Mouse (Mus musculus) midbrain, postnatal 0 days (tissue): ENCODE measurements around the gene Pemt. TPM values are rescaled to one million over a fixed set of nuclear protein-coding genes. Genes with fewer than 3 reads are reported as not detected.

ENCODE experiments used
- ATAC-seq: fragments of 200-750 bp; cut with Nextera tagmentation; 2 replicates; pipeline ENCODE4 v1.8.0; 2017; ENCODE audit warnings: moderate number of reproducible peaks, mild to moderate bottlenecking, moderate TSS enrichment, moderate library complexity; ENCODE audit not compliant: low FRiP score
- DNase-seq: peaks from one replicate; pipeline ENCODE4 v3.0.0-alpha.2; 2015; ENCODE audit warnings: low spot score
- H3K27ac ChIP-seq: fragments of 300-500 bp; sonication (generic); 2 replicates; pipeline ENCODE4 v1.5.1; 2014; ENCODE audit warnings: low read depth, mild to moderate bottlenecking, low read length, mixed read lengths
- H3K27me3 ChIP-seq: fragments of 300-500 bp; sonication (generic); 2 replicates; pipeline ENCODE4 v1.6.1; 2014; ENCODE audit warnings: low read length, control low read depth, mixed read lengths; ENCODE audit not compliant: insufficient read depth
- H3K36me3 ChIP-seq: fragments of 300-500 bp; sonication (generic); 2 replicates; pipeline ENCODE4 v1.6.1; 2014; ENCODE audit warnings: low read length, control low read depth, mixed read lengths; ENCODE audit not compliant: insufficient read depth
- H3K4me1 ChIP-seq: fragments of 300-500 bp; sonication (generic); 2 replicates; pipeline ENCODE4 v1.6.1; 2014; ENCODE audit warnings: mild to moderate bottlenecking, control low read depth, antibody characterized with exemption, low read length, mixed read lengths; ENCODE audit not compliant: insufficient read depth
- H3K4me2 ChIP-seq: fragments of 300-500 bp; sonication (generic); 2 replicates; pipeline ENCODE4 v1.6.1; 2014; ENCODE audit warnings: low read depth, mild to moderate bottlenecking, low read length, mixed read lengths; ENCODE audit not compliant: poor library complexity, severe bottlenecking
- H3K4me3 ChIP-seq: fragments of 300-500 bp; sonication (generic); 2 replicates; pipeline ENCODE4 v1.5.1; 2014; ENCODE audit warnings: low read depth, mild to moderate bottlenecking, low read length, moderate library complexity
- H3K9ac ChIP-seq: fragments of 300-500 bp; sonication (generic); replicated peaks from 2 replicates; pipeline ENCODE4 v1.6.1; 2014; ENCODE audit warnings: mild to moderate bottlenecking, low read length, moderate library complexity, mixed read lengths; ENCODE audit not compliant: poor library complexity, severe bottlenecking
- H3K9me3 ChIP-seq: fragments of 300-500 bp; sonication (generic); 2 replicates; pipeline ENCODE4 v1.6.1; 2016; ENCODE audit warnings: low read length, control low read depth
- CTCF ChIP-seq: IDR thresholded peaks from 2 replicates; pipeline ENCODE4 v1.5.1; 2016; ENCODE audit warnings: antibody characterized with exemption, mild to moderate bottlenecking
- WGBS: fragments of 180-500 bp; shearing (Covaris S2); extraction: QIAGEN DNeasy Blood & Tissue Kit; methylation state at CpG from one replicate; pipeline ENCODE4 v1.1.7; 2014; 5-methylcytosine and 5-hydroxymethylcytosine counted together
- polyA plus RNA-seq: library from polyadenylated mRNA; unstranded; fragments of >200 nt; fragmentation: Nextera tagmentation; extraction: Ambion mirVana; gene quantifications from 2 replicates; pipeline ENCODE4 v1.2.1, GENCODE M21; 2015
- total RNA-seq: library from RNA; depleted of rRNA; stranded (reverse); fragments of >200 nt; gene quantifications from 2 replicates; pipeline ENCODE4 v1.2.3, GENCODE M21; 2014

Gene Pemt
- total and polyA plus RNA-seq, 2 experiments from 2014 or later = 10.9 to 12.7 TPM

DNA sequence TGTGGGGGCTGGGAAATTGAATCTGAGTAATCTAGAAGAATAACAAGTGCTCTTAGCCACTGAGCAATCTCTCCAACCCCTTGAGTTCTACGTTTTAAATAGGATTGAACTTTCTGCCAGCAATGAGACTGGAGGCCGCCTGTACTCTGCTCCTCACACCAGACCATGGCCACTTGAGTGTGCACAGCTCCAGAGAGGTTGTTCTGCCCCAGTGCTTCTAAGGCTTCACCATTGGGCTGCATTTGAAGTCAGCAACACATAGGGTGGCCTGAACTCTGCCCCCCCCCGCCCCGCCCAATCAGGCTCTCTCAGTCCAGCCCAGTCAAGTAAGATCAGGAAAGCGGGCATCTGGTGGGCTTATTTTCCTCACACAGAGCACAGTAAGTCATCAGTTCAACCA is 68.5 kb downstream of the Pemt start:
- Histone ChIP-seq H3K4me1 (no peaks in the 10 kb centered on the region), H3K4me2 (no peak overlapping the region), H3K4me3 (no peak overlapping the region), H3K27ac (no peak overlapping the region), H3K9me3 (no peaks in the 10 kb centered on the region), H3K36me3 (no peaks in the 10 kb centered on the region), H3K9ac (no peak overlapping the region), H3K27me3 (no peaks in the 10 kb centered on the region)
- no peak for DNase-seq
- no peak for TF ChIP-seq CTCF
- WGBS = 70% methylated on average over 5 of the region's 5 CpGs
- no peak for ATAC-seq

DNA sequence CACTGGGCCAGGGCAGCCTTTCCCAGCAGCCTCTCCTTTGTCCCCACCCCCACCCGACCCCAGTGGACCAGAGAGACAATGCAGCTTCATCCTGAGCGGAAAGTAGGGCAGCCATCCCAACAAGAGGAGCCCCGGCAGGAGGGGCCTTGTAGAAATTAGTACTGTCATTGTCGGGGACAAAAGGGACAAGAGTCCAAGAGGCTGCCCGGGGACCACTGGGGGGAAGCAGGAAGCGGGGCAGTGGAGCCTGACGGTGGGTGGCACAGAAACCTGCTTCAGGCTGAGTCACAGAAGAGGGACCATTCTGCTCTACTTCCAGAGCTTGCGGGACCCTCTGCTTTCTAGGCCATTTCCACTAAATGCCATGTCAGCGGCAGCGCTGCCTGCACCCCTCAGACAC is 71.0 kb downstream of the Pemt start:
- H3K9ac ChIP-seq = no peak overlapping the region
- no peak for DNase-seq
- H3K9me3 ChIP-seq = no peaks in the 10 kb centered on the region
- H3K4me3 ChIP-seq = no peak overlapping the region
- no peaks in the 10 kb centered on the region for H3K4me1 ChIP-seq
- ATAC-seq = no peak
- 26% methylated on average over 10 of the region's 10 CpGs for WGBS
- H3K4me2 ChIP-seq = no peak overlapping the region
- H3K27me3 ChIP-seq = no peaks in the 10 kb centered on the region
- no peak for TF ChIP-seq CTCF
- no peaks in the 10 kb centered on the region for H3K36me3 ChIP-seq
- no peak overlapping the region for H3K27ac ChIP-seq

DNA sequence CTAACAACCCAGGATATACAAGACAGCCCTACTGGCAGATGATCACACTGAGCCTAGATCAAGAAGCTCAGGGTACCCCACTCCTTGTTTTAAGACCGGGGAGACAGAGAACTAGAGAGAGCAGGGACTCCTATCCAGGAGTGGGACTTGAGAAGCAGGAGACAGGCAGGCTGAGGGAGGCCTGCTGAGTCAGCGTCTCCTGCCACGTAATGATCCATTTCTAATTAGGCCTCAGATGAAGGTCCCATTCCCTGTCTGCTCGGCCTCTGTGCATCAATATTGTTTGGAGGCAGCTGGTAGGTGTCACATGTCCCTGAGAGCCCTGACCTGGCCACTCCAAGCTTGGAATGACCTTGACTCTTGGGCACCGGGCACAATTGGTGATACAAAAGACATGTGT is 72.9 kb downstream of the Pemt start:
- H3K4me1 ChIP-seq = no peaks in the 10 kb centered on the region
- H3K9me3 ChIP-seq = no peaks in the 10 kb centered on the region
- no peak for TF ChIP-seq CTCF
- H3K9ac ChIP-seq = no peak overlapping the region
- no peak overlapping the region for H3K4me3 ChIP-seq
- H3K4me2 ChIP-seq = no peak overlapping the region
- H3K27ac ChIP-seq = no peak overlapping the region
- no peaks in the 10 kb centered on the region for H3K36me3 ChIP-seq
- no peaks in the 10 kb centered on the region for H3K27me3 ChIP-seq
- 81% methylated on average over 5 of the region's 5 CpGs for WGBS
- DNase-seq = no peak
- ATAC-seq = no peak

DNA sequence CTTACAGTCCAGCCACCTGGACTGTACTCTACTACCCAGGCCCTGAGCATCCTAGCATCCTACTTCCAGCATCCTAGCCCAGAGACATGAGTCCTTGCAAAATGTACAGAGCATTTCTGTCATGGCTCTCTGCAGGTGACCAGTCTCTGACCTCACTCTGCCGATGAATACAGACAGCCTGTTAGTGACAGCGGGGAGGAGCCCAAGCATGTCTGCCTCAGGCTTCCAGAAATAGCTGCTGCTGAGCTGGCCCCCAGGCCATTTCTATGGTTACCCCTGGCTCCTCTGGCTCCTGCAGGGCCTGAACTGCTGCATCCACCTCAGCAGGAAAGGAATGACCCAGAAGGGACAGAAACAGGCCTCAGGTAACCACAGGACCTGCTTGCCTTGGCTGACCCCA is 74.6 kb downstream of the Pemt start:
- 43% methylated on average over 2 of the region's 2 CpGs for WGBS
- H3K27ac ChIP-seq = no peak overlapping the region

DNA sequence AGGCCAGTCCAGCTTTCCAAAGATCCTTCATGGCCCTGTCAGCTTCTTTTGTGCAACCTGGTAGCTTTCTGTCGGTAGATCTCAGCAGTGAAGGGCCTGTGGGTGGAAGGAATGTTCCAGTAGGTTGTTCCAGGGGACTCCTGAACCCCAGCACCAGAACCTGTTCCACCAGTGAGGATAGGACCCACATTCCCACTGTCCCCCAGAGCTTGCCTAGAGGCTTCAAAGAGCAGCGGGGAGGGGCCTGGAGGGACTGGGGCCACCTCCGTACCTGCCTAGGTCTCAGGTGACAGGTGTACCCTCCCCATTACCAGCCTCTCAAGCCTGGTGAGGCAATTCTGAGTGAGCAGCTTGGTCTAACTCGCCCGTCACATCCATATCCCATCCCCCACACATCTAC is 75.5 kb downstream of the Pemt start:
- WGBS = 73% methylated on average over 5 of the region's 5 CpGs
- no peak for DNase-seq
- no peak for ATAC-seq
- TF ChIP-seq CTCF = no peak
- Histone ChIP-seq H3K4me2 (no peak overlapping the region), H3K27ac (no peak overlapping the region), H3K4me1 (no peaks in the 10 kb centered on the region), H3K9me3 (no peaks in the 10 kb centered on the region), H3K36me3 (no peaks in the 10 kb centered on the region), H3K9ac (no peak overlapping the region), H3K4me3 (no peak overlapping the region), H3K27me3 (no peaks in the 10 kb centered on the region)

More for the DNA sequence above, 74.6 kb downstream of the Pemt start:
- DNase-seq (no peak), ATAC-seq (no peak)
- Histone ChIP-seq H3K9me3 (no peaks in the 10 kb centered on the region), H3K4me3 (no peak overlapping the region), H3K4me1 (no peaks in the 10 kb centered on the region), H3K9ac (no peak overlapping the region; the same call in 1 of the 2 replicates), H3K36me3 (no peaks in the 10 kb centered on the region), H3K4me2 (no peak overlapping the region), H3K27me3 (no peaks in the 10 kb centered on the region)
- no peak for TF ChIP-seq CTCF

DNA sequence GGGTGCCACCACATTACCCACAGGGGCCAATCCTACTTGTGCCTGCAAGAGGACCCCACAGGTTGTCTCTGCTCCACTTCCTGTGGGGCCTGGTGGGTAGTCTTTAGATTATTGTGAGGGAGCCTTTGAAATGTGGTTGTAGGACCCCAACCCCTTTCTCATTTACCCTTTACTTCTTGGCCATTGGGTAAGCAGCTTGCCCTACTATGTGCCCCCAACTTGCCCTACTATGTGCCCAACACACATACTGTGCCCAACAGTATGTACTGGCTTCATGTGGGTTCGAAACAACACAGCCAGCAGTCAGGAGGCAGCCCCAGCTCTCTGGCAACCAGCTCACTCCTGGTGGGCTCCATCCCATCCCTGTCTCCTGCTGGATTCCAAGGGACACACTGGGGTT is 78.5 kb downstream of the Pemt start:
- H3K9me3 ChIP-seq = no peaks in the 10 kb centered on the region
- WGBS = 95% methylated on average over 1 of the region's 1 CpGs
- H3K4me1 ChIP-seq = peaks cover 19% of the 10 kb centered on the region
- 0 out of 2 replicates have a peak, but pooled peaks cover 1% of the 10 kb centered on the region for H3K36me3 ChIP-seq
- no peak overlapping the region for H3K9ac ChIP-seq
- 0 out of 2 replicates have a peak, but pooled peaks cover 3% of the 10 kb centered on the region for H3K27me3 ChIP-seq
- H3K4me3 ChIP-seq = no peak overlapping the region
- H3K4me2 ChIP-seq = no peak overlapping the region
- ATAC-seq (no peak), DNase-seq (no peak)
- no peak overlapping the region for H3K27ac ChIP-seq
- TF ChIP-seq CTCF = no peak
